Mouse (Mus musculus) thymus, postnatal 25 days (tissue): ENCODE measurements around the gene Pald1.
A peak's percentile ranks its signal among the peaks of the same experiment; 100 is the strongest.

ENCODE experiments used
- DNase-seq: peaks from one replicate; pipeline ENCODE4 v3.0.0; 2022

The Pald1 gene

GRCm38 (mm10) chr10:61324717-61325116 lies 58.6 kb downstream of the Pald1 start:
- no peak for DNase-seq

- no peak for DNase-seq
These were observed 64.8 kb downstream of the Pald1 start for GRCm38 (mm10) chr10:61318527-61318926.

- no peak for DNase-seq
These were observed 67.9 kb downstream of the Pald1 start for GRCm38 (mm10) chr10:61315324-61315880.

- DNase-seq: no peak
These were observed 69.6 kb downstream of the Pald1 start for GRCm38 (mm10) chr10:61313750-61314149.

- DNase-seq: no peak
These were observed 70.6 kb downstream of the Pald1 start for GRCm38 (mm10) chr10:61312754-61313153.

- no peak for DNase-seq
These were observed 71.2 kb downstream of the Pald1 start for GRCm38 (mm10) chr10:61312159-61312558.

- DNase-seq: no peak
These were observed 74.5 kb downstream of the Pald1 start for GRCm38 (mm10) chr10:61308706-61309320.

GRCm38 (mm10) chr10:61305928-61306590 lies 77.3 kb downstream of the Pald1 start:
- peak; percentile 47 for DNase-seq

GRCm38 (mm10) chr10:61304046-61304445 lies 79.3 kb downstream of the Pald1 start:
- no peak for DNase-seq

GRCm38 (mm10) chr10:61300996-61301395 lies 82.3 kb downstream of the Pald1 start:
- peak; percentile 27 for DNase-seq

- DNase-seq: peak; percentile 77
These were observed 85.9 kb downstream of the Pald1 start, which contains the start of gene Prf1 for GRCm38 (mm10) chr10:61297477-61297876. Prf1 (plus strand) TSS chr10:61297833.

GRCm38 (mm10) chr10:61296713-61297445 lies 86.5 kb downstream of the Pald1 start:
- no peak for DNase-seq

- DNase-seq: no peak
These were observed 89.1 kb downstream of the Pald1 start for GRCm38 (mm10) chr10:61294242-61294641.

GRCm38 (mm10) chr10:61290479-61290878 lies 92.9 kb downstream of the Pald1 start:
- DNase-seq: no peak

GRCm38 (mm10) chr10:61290016-61290415 lies 93.3 kb downstream of the Pald1 start:
- DNase-seq: no peak

- DNase-seq: no peak
These were observed 97.1 kb downstream of the Pald1 start for GRCm38 (mm10) chr10:61286246-61286645.

GRCm38 (mm10) chr10:61285271-61285670 lies 98.1 kb downstream of the Pald1 start:
- no peak for DNase-seq

- DNase-seq: no peak
These were observed 99.0 kb downstream of the Pald1 start for GRCm38 (mm10) chr10:61284309-61284708.

GRCm38 (mm10) chr10:61281115-61281514 lies 102.2 kb downstream of the Pald1 start:
- no peak for DNase-seq

- DNase-seq: no peak
These were observed 105.2 kb downstream of the Pald1 start for GRCm38 (mm10) chr10:61277918-61278674.

GRCm38 (mm10) chr10:61277051-61277450 lies 106.3 kb downstream of the Pald1 start:
- DNase-seq: no peak

- peak; percentile 42 for DNase-seq
These were observed 107.6 kb downstream of the Pald1 start for GRCm38 (mm10) chr10:61275669-61276110.

GRCm38 (mm10) chr10:61274532-61274931 lies 108.8 kb downstream of the Pald1 start:
- DNase-seq: no peak
